Mouse (Mus musculus): Measurements from ENCODE around the gene Ldlrad3.

DNA sequence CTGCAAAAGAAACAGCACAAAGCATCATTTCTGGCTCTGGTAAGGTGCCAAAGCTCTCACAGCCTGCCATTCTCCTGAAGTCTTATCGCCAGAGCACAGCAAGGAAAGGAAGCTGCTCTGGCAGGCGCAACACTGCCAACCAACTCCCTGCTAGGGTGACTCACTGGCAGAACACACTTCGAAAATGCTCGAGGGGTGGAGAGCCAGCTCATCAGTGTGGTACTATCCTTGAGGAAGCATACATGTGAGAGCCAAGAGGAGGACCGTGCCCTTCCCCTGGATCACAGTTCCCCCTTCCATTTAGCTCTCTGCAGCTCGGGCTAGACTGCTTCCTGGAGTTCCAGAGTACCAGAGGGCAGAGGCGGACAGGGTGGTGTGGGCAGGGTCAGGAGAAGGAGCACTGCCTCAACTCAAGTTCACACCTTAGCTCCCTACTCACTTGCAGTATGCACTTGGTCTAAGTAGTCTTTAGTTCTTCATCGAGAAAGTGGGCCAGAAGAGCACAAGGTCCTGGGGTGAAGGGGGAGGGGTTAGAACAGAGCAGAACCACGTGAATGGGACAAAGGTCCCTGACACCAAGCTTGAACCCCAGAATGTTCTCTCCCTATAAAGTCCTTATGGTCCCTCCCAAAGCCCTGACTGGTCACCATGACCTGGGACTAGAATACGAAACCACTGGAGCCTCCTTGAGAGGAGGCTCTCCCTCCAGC is 133.1 kb downstream of the Ldlrad3 start:
- TF ChIP-seq CTCF (IDR thresholded peaks at IDR 0.05; ENCODE audit: control insufficient read depth, insufficient read depth, low read length) (no peak), POLR2A (IDR thresholded peaks at IDR 0.05; ENCODE audit: borderline replicate concordance, control insufficient read depth, low read depth, low read length) (no peak)

Measured in bone marrow, adult 2 months (tissue).